Mouse (Mus musculus): ENCODE measurements around the gene Dyrk1a.

Dyrk1a gene

GRCm38 (mm10) chr16:94714483-94714882 lies 144.7 kb downstream of the Dyrk1a start:
- in situ Hi-C loops (cut with MseI, MboI) = no loop called here

- in situ Hi-C loops (cut with MseI, MboI) = no loop called here
These were observed 147.2 kb downstream of the Dyrk1a start for GRCm38 (mm10) chr16:94717051-94717450.

GRCm38 (mm10) chr16:94718919-94719318 lies 149.1 kb downstream of the Dyrk1a start:
- in situ Hi-C loops (cut with MseI, MboI) = no loop called here

GRCm38 (mm10) chr16:94719488-94719887 lies 149.7 kb downstream of the Dyrk1a start:
- in situ Hi-C loops (cut with MseI, MboI) = no loop called here

GRCm38 (mm10) chr16:94720476-94721153 lies 150.8 kb downstream of the Dyrk1a start:
- in situ Hi-C loops (cut with MseI, MboI) = no loop called here

GRCm38 (mm10) chr16:94721549-94722006 lies 151.8 kb downstream of the Dyrk1a start:
- in situ Hi-C loops (cut with MseI, MboI) = no loop called here

GRCm38 (mm10) chr16:94722936-94723335 lies 153.1 kb downstream of the Dyrk1a start:
- in situ Hi-C loops (cut with MseI, MboI) = no loop called here

- in situ Hi-C loops (cut with MseI, MboI) = no loop called here
These were observed 154.3 kb downstream of the Dyrk1a start for GRCm38 (mm10) chr16:94724061-94724596.

- in situ Hi-C loops (cut with MseI, MboI) = no loop called here
These were observed 155.0 kb downstream of the Dyrk1a start for GRCm38 (mm10) chr16:94724747-94725211.

- in situ Hi-C loops (cut with MseI, MboI) = no loop called here
These were observed 159.4 kb downstream of the Dyrk1a start for GRCm38 (mm10) chr16:94729236-94729635.

- in situ Hi-C loops (cut with MseI, MboI) = no loop called here
These were observed 161.2 kb downstream of the Dyrk1a start for GRCm38 (mm10) chr16:94731027-94731426.

GRCm38 (mm10) chr16:94735472-94735871 lies 165.7 kb downstream of the Dyrk1a start:
- in situ Hi-C loops (cut with MseI, MboI) = no loop called here

- in situ Hi-C loops (cut with MseI, MboI) = no loop called here
These were observed 166.9 kb downstream of the Dyrk1a start for GRCm38 (mm10) chr16:94736462-94737358.

GRCm38 (mm10) chr16:94737359-94737687 lies 167.5 kb downstream of the Dyrk1a start:
- in situ Hi-C loops (cut with MseI, MboI) = no loop called here

GRCm38 (mm10) chr16:94743853-94744501 lies 174.2 kb downstream of the Dyrk1a start:
- in situ Hi-C loops (cut with MseI, MboI) = no loop called here

- in situ Hi-C loops (cut with MseI, MboI) = no loop called here
These were observed 175.2 kb downstream of the Dyrk1a start for GRCm38 (mm10) chr16:94745016-94745415.
